Mouse (Mus musculus) activated CD4-positive, CD25-positive, alpha-beta regulatory T cell (primary cell): Measurements from ENCODE around the gene Lix1l. TPM values are rescaled to one million over a fixed set of nuclear protein-coding genes. Genes with fewer than 3 reads are reported as not detected.

Experiments
- polyA plus RNA-seq, 2 experiments: library from polyadenylated mRNA; unstranded; fragments of 100-300 nt; shearing (Covaris generic); gene quantifications; one replicate each; pipeline ENCODE4 v1.2.1; 2017

The Lix1l gene
- under 1 TPM; 0.06 to 0.18 TPM for polyA plus RNA-seq

GRCm38 (mm10) chr3:96600639-96601250, at the start of gene Lix1l:
Gene Lix1l, plus strand, starts transcription at chr3:96601149.

GRCm38 (mm10) chr3:96557694-96558093, 43.3 kb upstream of the Lix1l start, which contains the start of gene Txnip:
Gene Txnip, plus strand, starts transcription at chr3:96557957.

GRCm38 (mm10) chr3:96576690-96577541, 24.0 kb upstream of the Lix1l start, which contains the start of gene Gm16253:
Gene Gm16253, plus strand, starts transcription at chr3:96576984.

GRCm38 (mm10) chr3:96593790-96594560, 7.0 kb upstream of the Lix1l start, which contains the start of gene Polr3gl:
Gene Polr3gl, minus strand, starts transcription at chr3:96594181.

GRCm38 (mm10) chr3:96596228-96596707, 4.7 kb upstream of the Lix1l start, which contains the start of gene Ankrd34a:
Gene Ankrd34a, plus strand, starts transcription at chr3:96596636.

GRCm38 (mm10) chr3:96629729-96630600, 29.0 kb downstream of the Lix1l start, which contains the start of gene Rbm8a:
Gene Rbm8a, plus strand, starts transcription at chr3:96629933.

GRCm38 (mm10) chr3:96634928-96635879, 34.3 kb downstream of the Lix1l start, which contains the start of the genes Pex11b and Gm42957:
Gene Pex11b, plus strand, starts transcription at chr3:96635376.
Gene Gm42957, plus strand, starts transcription at chr3:96635474.

GRCm38 (mm10) chr3:96645018-96645649, 44.2 kb downstream of the Lix1l start, which contains the start of gene Itga10:
Gene Itga10, plus strand, starts transcription at chr3:96645584.

GRCm38 (mm10) chr3:96669727-96670468, 68.9 kb downstream of the Lix1l start, which contains the start of gene Ankrd35:
Gene Ankrd35, plus strand, starts transcription at chr3:96670131.

Other genes with a start within 250 kb of the Lix1l start
- not detected for gene BC107364, start 148.8 kb upstream of the Lix1l start, polyA plus RNA-seq
- gene Hfe2, start 76.0 kb upstream of the Lix1l start, polyA plus RNA-seq = not detected
- gene Txnip, start 43.2 kb upstream of the Lix1l start, polyA plus RNA-seq = 100 to 1,000 TPM; 566 to 913 TPM
- gene Gm16253, start 24.2 kb upstream of the Lix1l start, polyA plus RNA-seq = under 1 TPM; 0.62 to 0.69 TPM
- gene Polr3gl, start 7.0 kb upstream of the Lix1l start, polyA plus RNA-seq = 10 to 100 TPM; 15.0 to 21.6 TPM
- not detected for gene Ankrd34a, start 4.5 kb upstream of the Lix1l start, polyA plus RNA-seq
- 100 to 1,000 TPM; 156 to 191 TPM for gene Rbm8a, start 28.8 kb downstream of the Lix1l start, polyA plus RNA-seq
- 10 to 100 TPM; 33.0 to 66.2 TPM for gene Pex11b, start 34.2 kb downstream of the Lix1l start, polyA plus RNA-seq
- gene Gm42957, start 34.3 kb downstream of the Lix1l start, polyA plus RNA-seq = under 1 TPM in 1 of 2 experiments, not detected in 1; 0.33 TPM
- gene Itga10, start 44.4 kb downstream of the Lix1l start, polyA plus RNA-seq = under 1 TPM; 0.04 to 0.16 TPM
- under 1 TPM in 1 of 2 experiments, not detected in 1; 0.64 TPM for gene Ankrd35, start 69.0 kb downstream of the Lix1l start, polyA plus RNA-seq
- 10 to 100 TPM; 19.7 to 28.1 TPM for gene Pias3, start 95.2 kb downstream of the Lix1l start, polyA plus RNA-seq
- under 1 TPM; 0.55 to 0.71 TPM for gene Nudt17, start 107.4 kb downstream of the Lix1l start, polyA plus RNA-seq
- gene Polr3c, start 126.5 kb downstream of the Lix1l start, polyA plus RNA-seq = 10 to 100 TPM; 73.7 to 80.2 TPM
- 100 to 1,000 TPM; 117 to 137 TPM for gene Rnf115, start 126.5 kb downstream of the Lix1l start, polyA plus RNA-seq
- not detected for gene Pdzk1, start 228.1 kb downstream of the Lix1l start, polyA plus RNA-seq
- 10 to 100 TPM in 1 of 2 experiments, 1 to 10 TPM in 1; 7.6 to 24.2 TPM for gene Cd160, start 228.2 kb downstream of the Lix1l start, polyA plus RNA-seq